Comparison of ENCODE assay signal across 27 mouse cellular contexts in the genomic region with DNA sequence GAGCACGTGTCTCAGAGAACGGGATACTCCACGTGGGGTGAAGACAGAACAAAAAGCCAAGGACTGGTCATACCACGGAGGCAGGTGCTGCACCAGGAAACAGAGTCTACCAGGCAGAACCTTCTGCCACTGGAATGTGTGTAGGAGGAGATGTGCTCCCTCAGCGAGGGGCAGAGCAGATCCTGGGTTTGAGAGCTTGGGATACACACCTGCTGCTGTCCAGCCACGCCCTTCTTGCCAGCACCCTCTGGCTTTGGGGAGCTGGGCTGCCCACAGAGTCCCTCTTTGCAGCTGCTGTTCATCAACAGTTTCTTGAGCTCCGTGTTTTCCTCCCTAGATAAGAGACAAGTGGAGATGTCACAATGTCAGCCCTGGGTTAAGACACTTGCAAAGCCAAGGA.
"Had no signal": no experiment of that assay in that cellular context is flagged by ENCODE, and none has a peak within 500 bp of the region (broad histone marks: within the 10 kb centered on the region; RNA-seq: fewer than 3 reads in every experiment).

No protein-coding gene starts in this region.

- H3K27me3 ChIP-seq: embryonic facial prominence, embryonic 12.5 days; embryonic facial prominence, embryonic 13.5 days; embryonic facial prominence, embryonic 15.5 days; forebrain, embryonic 12.5 days; forebrain, embryonic 13.5 days; forebrain, embryonic 15.5 days had no signal

- H3K27ac ChIP-seq: embryonic facial prominence, embryonic 10.5 days; embryonic facial prominence, embryonic 12.5 days; embryonic facial prominence, embryonic 13.5 days; embryonic facial prominence, embryonic 15.5 days; forebrain, embryonic 10.5 days; forebrain, embryonic 12.5 days; forebrain, embryonic 13.5 days; forebrain, embryonic 15.5 days; gastrocnemius, adult 2 months; heart, adult 2 months had no signal

- H3K4me1 ChIP-seq: embryonic facial prominence, embryonic 10.5 days; embryonic facial prominence, embryonic 12.5 days; embryonic facial prominence, embryonic 13.5 days; embryonic facial prominence, embryonic 15.5 days; forebrain, embryonic 10.5 days; forebrain, embryonic 12.5 days; forebrain, embryonic 13.5 days; forebrain, embryonic 15.5 days had no signal

- H3K9me3 ChIP-seq: embryonic facial prominence, embryonic 10.5 days; embryonic facial prominence, embryonic 12.5 days; embryonic facial prominence, embryonic 13.5 days; embryonic facial prominence, embryonic 15.5 days; forebrain, embryonic 10.5 days; forebrain, embryonic 12.5 days; forebrain, embryonic 13.5 days; forebrain, embryonic 15.5 days had no signal

- H3K4me3 ChIP-seq: embryonic facial prominence, embryonic 10.5 days; embryonic facial prominence, embryonic 12.5 days; embryonic facial prominence, embryonic 13.5 days; embryonic facial prominence, embryonic 15.5 days; erythroblast, embryonic 14.5 days; forebrain, embryonic 10.5 days; forebrain, embryonic 12.5 days; forebrain, embryonic 13.5 days; forebrain, embryonic 15.5 days; gastrocnemius, adult 2 months; heart, adult 2 months had no signal

- H3K9ac ChIP-seq: embryonic facial prominence, embryonic 12.5 days; embryonic facial prominence, embryonic 13.5 days; embryonic facial prominence, embryonic 15.5 days; forebrain, embryonic 12.5 days; forebrain, embryonic 13.5 days; forebrain, embryonic 15.5 days; forebrain, postnatal 0 days had no signal

- DNase-seq: cerebellum, adult 2 months; cerebellum, adult 8-10 months; cerebellum, adult 9-10 months; cerebellum, adult 9-11 months; cerebellum, postnatal 10 days; cerebellum, postnatal 14 days; cerebellum, postnatal 25 days; cerebellum, postnatal 36 days; embryo, embryonic 11 days; forebrain, postnatal 0 days; gastrocnemius, adult 2 months; gastrocnemius, postnatal 10 days; gastrocnemius, postnatal 14 days; gastrocnemius, postnatal 25 days; gastrocnemius, postnatal 36 days; heart, adult 2 months had no signal

- ATAC-seq: forebrain, embryonic 13.5 days; forebrain, embryonic 14.5 days; forebrain, embryonic 15.5 days; forebrain, embryonic 16.5 days; forebrain, postnatal 0 days had no signal

- H3K4me2 ChIP-seq: embryonic facial prominence, embryonic 12.5 days; embryonic facial prominence, embryonic 13.5 days; embryonic facial prominence, embryonic 15.5 days; forebrain, embryonic 12.5 days; forebrain, embryonic 13.5 days; forebrain, embryonic 15.5 days had no signal
